Mouse (Mus musculus): ENCODE data around the gene St5. TPM values are rescaled to one million over a fixed set of nuclear protein-coding genes. Genes with fewer than 3 reads are reported as not detected.

St5 gene
- total RNA-seq, 2 experiments from 2014 or later, result 2.0 to 4.0 TPM

- ATAC-seq (replicated peaks; ENCODE audit: poor library complexity), result no peak
These were observed 126.8 kb downstream of the St5 start for GRCm38 (mm10) chr7:109576321-109577314.

GRCm38 (mm10) chr7:109574166-109574565 is 129.2 kb downstream of the St5 start:
- ATAC-seq (replicated peaks; ENCODE audit: poor library complexity), result no peak

DNA sequence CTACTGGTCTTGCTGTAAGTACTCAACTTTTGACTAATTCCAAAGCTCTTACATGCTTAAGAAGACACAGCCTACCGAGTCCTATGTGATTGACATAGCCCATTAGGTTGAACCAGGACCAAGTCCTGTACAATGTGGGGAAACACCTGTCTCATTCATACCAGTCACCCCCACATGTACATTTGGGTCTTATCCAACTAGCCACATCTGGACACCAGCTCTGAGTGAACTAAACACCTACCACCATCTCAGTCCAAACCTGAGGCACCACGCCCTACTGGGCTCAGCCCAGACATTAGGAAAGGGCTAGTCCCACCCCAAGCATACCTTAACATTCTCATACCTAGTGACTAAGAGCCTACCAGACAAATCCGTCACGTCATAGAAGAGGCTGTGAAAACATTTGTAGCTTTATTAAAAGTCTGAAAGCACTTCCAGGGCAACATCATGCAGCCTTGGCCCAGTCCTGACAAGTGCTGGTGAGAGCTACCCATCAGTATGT is 135.0 kb downstream of the St5 start:
- ATAC-seq (replicated peaks; ENCODE audit: poor library complexity), result no peak

GRCm38 (mm10) chr7:109566841-109567768 is 136.3 kb downstream of the St5 start:
- no peak for ATAC-seq (replicated peaks; ENCODE audit: poor library complexity)

GRCm38 (mm10) chr7:109566327-109566726 is 137.1 kb downstream of the St5 start:
- ATAC-seq (replicated peaks; ENCODE audit: poor library complexity), result no peak

GRCm38 (mm10) chr7:109563775-109564362 is 139.5 kb downstream of the St5 start:
- no peak for ATAC-seq (replicated peaks; ENCODE audit: poor library complexity)

DNA sequence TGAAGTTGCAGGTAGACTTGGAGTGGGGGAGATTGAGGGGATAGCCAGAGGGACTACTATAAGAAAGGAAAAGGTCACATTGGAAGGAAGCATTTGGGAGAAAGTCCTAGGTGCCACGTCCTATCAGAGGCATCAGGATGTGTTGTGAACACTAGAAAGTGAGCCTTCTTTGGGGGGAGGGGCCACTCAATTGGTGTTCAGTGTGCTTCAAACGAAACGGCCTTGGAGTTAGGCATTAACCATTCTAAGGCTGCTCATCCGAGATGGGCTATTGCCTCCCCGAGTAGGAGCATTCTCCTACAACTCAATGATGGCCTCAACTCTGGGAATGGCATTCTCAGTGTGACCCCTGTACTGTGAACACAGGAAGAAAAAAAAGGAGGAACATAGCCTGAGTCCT is 140.7 kb downstream of the St5 start:
- no peak for ATAC-seq (replicated peaks; ENCODE audit: poor library complexity)

GRCm38 (mm10) chr7:109562154-109562599 is 141.2 kb downstream of the St5 start:
- ATAC-seq (replicated peaks; ENCODE audit: poor library complexity), result peak; percentile 65

DNA sequence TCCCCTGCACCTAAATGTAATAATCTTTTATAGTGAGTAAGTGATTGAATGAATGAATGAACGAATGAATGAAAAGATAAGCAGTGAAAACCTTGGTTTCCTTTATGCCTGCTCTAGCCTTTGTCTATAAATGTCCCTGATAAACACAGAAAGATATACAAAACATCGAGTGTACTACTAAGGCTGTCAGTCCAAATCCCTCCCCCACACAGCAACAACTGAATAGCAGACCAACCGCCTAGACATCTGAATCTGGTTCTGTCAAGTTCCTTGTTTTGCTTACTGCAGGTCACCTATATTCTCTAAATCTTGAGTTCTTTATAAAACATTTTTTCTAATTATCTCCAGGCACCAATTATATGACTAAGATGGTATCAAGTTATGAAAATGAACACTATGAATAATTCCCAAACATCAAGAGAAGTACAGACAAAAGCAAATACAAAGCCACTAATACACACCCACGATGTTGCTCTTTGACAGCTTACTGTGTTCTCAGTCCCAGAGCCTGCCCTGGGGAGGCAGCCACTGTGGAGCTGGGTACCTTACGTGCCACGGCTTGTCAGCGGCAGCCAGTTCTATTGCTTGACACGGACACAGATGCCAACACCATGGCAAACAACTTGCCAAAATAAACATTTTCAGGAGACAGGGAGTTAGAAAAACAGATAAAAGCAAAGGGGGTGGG is 141.8 kb downstream of the St5 start:
- no peak for ATAC-seq (replicated peaks; ENCODE audit: poor library complexity)

DNA sequence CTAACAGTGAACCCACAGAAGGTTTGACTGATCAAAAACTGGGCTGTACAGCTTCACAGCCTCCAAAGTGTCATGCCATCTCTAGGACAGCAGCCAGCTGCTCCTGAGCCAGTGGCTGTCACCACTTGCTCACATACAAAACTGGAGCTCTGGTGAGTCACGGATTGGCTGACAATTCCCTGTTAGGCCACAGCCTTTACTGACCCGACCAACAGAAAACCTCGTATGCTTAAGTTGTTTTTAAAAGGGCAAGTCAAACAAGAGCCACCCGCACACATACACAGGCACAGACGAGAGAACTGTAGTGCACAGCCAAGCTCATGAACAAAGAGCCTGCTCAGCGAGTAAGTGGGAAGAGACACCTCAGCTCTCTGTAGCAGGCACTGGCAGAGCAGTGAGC is 143.9 kb downstream of the St5 start:
- ATAC-seq (replicated peaks; ENCODE audit: poor library complexity), result no peak

DNA sequence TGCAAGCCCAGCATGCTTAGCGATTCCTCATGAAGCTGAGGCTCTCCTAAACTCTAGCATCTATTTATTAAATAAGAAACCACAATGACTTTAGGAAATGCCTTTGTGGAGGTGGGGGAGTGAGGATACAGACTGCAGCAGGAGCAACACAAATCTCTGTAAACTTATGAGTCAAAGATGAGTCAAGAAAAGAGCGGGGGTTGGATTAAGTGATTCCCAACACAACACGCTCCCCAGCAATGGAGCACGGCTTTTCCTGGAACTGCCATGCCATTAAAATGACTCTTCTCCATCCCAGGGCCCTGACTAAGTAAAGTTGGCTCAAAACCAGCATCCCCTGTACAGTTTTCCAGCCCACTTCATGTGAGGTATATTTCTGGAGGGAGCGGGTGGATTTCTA is 156.7 kb downstream of the St5 start:
- no peak for ATAC-seq (replicated peaks; ENCODE audit: poor library complexity)

- ATAC-seq (replicated peaks; ENCODE audit: poor library complexity), result no peak
These were observed 157.2 kb downstream of the St5 start for GRCm38 (mm10) chr7:109546186-109546585.

DNA sequence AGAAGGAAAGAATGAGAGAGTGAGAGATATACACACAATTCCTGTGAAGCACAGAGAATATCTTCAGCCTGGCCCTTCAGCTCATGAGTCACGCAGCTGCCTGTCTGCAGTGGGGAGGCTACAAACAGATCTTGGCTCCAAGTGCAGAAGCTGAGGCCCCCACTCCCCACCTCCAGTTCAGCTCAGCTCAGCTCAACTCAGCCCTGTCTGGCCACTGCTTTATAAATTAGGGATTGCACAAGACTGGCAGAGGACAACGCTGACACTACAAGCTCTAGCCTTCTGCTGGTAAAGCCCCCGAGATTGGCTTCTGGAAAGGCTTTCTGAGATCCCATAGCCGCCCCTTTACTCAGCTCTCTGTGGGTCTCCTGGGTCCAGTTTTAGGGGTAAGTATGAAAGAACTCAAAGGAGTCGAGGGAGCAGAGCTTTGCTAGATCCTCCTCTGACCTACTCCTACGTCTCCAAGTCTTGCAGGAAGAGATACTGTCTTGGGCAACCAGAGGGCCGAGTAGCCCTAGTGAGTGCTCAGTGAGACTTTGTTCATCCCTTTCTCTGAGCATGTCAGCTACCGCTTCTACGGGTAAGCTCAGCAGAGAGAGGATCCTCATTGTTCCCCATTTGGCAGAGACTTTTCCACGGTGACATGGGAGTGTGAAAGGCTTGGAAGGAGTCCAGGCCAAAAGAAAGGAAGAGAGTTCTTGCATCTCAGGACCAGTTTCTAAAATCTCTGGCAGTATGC is 158.0 kb downstream of the St5 start:
- ATAC-seq (replicated peaks; ENCODE audit: poor library complexity), result no peak

DNA sequence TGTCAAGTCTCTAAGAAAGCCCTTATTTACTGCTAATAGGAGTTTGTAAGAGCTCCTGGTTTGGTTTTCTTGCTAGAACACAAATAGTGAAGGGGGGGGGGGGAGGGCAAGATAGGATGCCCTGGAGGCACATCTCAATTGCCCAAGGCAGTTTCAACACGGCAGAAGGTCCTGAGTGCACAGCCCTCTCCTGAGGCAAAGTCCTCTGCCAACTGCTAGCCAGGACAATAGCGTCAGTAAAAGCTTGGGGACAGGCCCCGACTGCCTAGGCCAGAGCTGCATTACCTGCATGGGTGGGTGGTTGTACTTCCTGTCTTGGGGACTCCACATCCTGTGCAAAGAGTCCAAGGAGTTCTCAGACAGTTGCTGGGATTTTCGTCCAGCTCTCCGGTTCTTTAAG is 158.6 kb downstream of the St5 start:
- no peak for ATAC-seq (replicated peaks; ENCODE audit: poor library complexity)

DNA sequence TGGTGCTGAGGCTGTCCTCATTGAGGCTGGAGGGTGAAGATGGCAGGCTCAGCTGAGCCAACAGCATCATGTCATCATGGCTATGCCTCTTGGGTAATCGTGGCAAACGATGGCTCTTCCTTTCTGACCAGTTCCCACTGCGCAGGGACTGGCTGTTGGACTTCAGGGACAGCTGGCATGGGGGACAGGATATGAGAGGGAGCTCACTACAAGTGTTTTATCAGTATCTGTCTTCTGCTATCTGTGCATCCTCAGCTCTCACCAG is 161.1 kb downstream of the St5 start:
- peak; percentile 42; the same call in 1 of the 2 replicates for ATAC-seq (replicated peaks; ENCODE audit: poor library complexity)

DNA sequence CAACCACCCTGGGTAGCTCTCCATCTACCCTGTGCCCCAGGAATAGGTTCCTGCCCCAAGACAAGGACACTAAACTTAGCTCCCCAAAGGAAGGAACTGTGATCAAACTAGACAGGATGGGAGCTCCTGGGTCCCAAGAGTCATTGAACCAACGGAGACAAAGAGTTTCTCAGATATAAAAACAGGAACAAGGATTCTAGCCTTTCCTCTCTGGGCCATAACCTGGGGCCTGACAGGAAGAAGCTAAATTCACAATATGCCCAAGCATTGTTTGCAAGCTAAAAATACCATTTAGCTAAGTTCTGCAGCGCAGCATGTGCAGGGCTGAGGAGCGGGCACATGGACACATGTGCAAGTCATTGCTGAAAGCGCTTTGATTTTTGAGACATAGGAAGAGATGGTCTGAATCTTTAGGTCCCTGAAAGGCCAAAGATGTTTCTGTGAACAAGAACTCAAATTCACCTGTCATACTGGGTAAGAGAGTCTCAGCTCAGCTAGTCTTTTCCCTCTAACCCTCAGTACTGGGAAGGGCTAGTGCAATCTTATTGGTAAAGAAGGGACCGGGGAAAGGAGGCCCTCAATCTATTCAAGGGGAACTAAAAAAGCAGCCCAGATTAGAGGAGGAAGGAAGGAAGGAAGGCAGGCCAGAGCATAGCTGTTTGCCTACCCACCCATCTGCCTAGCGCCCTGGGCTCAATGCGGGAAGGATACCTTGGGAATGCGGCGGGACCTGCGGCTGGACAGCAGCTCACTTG is 161.6 kb downstream of the St5 start:
- peak; percentile 18; the same call in 1 of the 2 replicates for ATAC-seq (replicated peaks; ENCODE audit: poor library complexity)

GRCm38 (mm10) chr7:109540902-109541301 is 162.5 kb downstream of the St5 start:
- ATAC-seq (replicated peaks; ENCODE audit: poor library complexity), result no peak

DNA sequence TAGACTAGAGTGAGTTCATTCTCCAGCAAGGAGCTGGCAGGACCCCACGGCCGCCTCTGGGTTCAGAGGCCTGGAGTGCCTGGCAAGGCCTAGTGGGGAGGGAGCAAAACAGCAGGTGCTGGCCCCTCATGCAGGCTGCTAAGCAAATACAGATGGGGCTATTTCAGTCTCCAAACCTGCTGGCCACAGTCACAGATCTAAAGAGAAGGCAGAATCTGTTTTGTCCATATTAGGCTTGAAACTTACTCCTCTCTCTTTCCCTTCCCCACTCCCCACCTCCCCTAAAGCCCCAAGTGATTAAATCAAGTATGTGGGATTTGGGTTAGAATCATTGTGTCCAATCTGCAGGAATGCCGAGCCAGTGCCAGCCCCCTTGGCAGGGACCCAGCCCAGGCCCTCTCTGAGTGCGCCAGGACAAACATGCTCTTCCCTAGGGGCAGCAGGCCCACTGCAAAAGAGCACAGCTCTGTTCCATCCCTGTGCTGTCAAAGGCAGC is 166.9 kb downstream of the St5 start:
- ATAC-seq (replicated peaks; ENCODE audit: poor library complexity), result no peak

GRCm38 (mm10) chr7:109534921-109535320 is 168.5 kb downstream of the St5 start:
- no peak for ATAC-seq (replicated peaks; ENCODE audit: poor library complexity)

All from megakaryocyte progenitor cell, adult 5-6 weeks (primary cell).